Mouse (Mus musculus) forebrain, embryonic 11.5 days (tissue): ENCODE measurements around the gene Irf7. TPM values are rescaled to one million over a fixed set of nuclear protein-coding genes. Genes with fewer than 3 reads are reported as not detected.

Source experiments
- ATAC-seq: fragments of 200-750 bp; cut with Nextera tagmentation; replicated peaks from 2 replicates; pipeline ENCODE4 v1.8.0; 2017; ENCODE audit warnings: moderate TSS enrichment; ENCODE audit not compliant: low FRiP score
- DNase-seq: peaks from one replicate; pipeline ENCODE4 v3.0.0-alpha.2; 2017; ENCODE audit warnings: low spot score
- H3K27ac ChIP-seq: fragments of 300-500 bp; sonication (generic); 2 replicates; pipeline ENCODE4 v1.5.1; 2014; ENCODE audit warnings: low read depth, low read length
- H3K27me3 ChIP-seq: fragments of 300-500 bp; sonication (generic); 2 replicates; pipeline ENCODE4 v1.6.1; 2014; ENCODE audit warnings: mild to moderate bottlenecking, low read length, mixed read lengths; ENCODE audit not compliant: control insufficient read depth, insufficient read depth
- H3K36me3 ChIP-seq: fragments of 300-500 bp; sonication (generic); 2 replicates; pipeline ENCODE4 v1.6.1; 2014; ENCODE audit warnings: mild to moderate bottlenecking, low read length, moderate library complexity, mixed read lengths; ENCODE audit not compliant: control insufficient read depth, insufficient read depth
- H3K4me1 ChIP-seq: fragments of 300-500 bp; sonication (generic); replicated peaks from 2 replicates; pipeline ENCODE4 v1.6.1; 2014; ENCODE audit warnings: low read length, mixed read lengths; ENCODE audit not compliant: control insufficient read depth, insufficient read depth
- H3K4me2 ChIP-seq: fragments of 300-500 bp; sonication (generic); 2 replicates; pipeline ENCODE4 v1.6.1; 2014; ENCODE audit warnings: low read depth, mild to moderate bottlenecking, low read length, moderate library complexity, mixed read lengths; ENCODE audit not compliant: severe bottlenecking
- H3K4me3 ChIP-seq: fragments of 300-500 bp; sonication (generic); 2 replicates; pipeline ENCODE4 v1.5.1; 2014; ENCODE audit warnings: low read depth, low read length
- H3K9ac ChIP-seq: fragments of 300-500 bp; sonication (generic); 2 replicates; pipeline ENCODE4 v1.6.1; 2014; ENCODE audit warnings: low read length
- H3K9me3 ChIP-seq: fragments of 300-500 bp; sonication (generic); 2 replicates; pipeline ENCODE4 v1.6.1; 2016; ENCODE audit warnings: low read length, mixed read lengths; ENCODE audit not compliant: control insufficient read depth
- WGBS: fragments of 180-500 bp; shearing (Covaris S2); extraction: QIAGEN DNeasy Blood & Tissue Kit; methylation state at CpG from one replicate; pipeline ENCODE4 v1.1.7; 2014; 5-methylcytosine and 5-hydroxymethylcytosine counted together
- polyA plus RNA-seq: library from polyadenylated mRNA; unstranded; fragments of >200 nt; fragmentation: Nextera tagmentation; extraction: Ambion mirVana; gene quantifications from 2 replicates; pipeline ENCODE4 v1.2.1, GENCODE M21; 2014

The Irf7 gene
- polyA plus RNA-seq, 1 experiment from 2014 or later, result 0.57 TPM

GRCm38 (mm10) chr7:141220377-141220776 lies 45.9 kb downstream of the Irf7 start:
- Histone ChIP-seq H3K27me3 (no peaks in the 10 kb centered on the region), H3K4me3 (no peak overlapping the region), H3K4me1 (peaks cover 21% of the 10 kb centered on the region), H3K9ac (no peak overlapping the region), H3K9me3 (no peaks in the 10 kb centered on the region), H3K27ac (no peak overlapping the region), H3K4me2 (peak overlapping the region; percentile 89; the same call in 1 of the 2 replicates), H3K36me3 (no peaks in the 10 kb centered on the region)
- ATAC-seq (no peak), DNase-seq (no peak)
- 72% methylated on average over 1 of the region's 1 CpGs for WGBS

GRCm38 (mm10) chr7:141219558-141220099 lies 46.7 kb downstream of the Irf7 start:
- ATAC-seq, result no peak
- no peaks in the 10 kb centered on the region for H3K27me3 ChIP-seq
- no peaks in the 10 kb centered on the region for H3K36me3 ChIP-seq
- no peak overlapping the region for H3K4me2 ChIP-seq
- WGBS, result 96% methylated on average over 1 of the region's 1 CpGs
- H3K9ac ChIP-seq, result no peak overlapping the region
- no peak for DNase-seq
- no peak overlapping the region for H3K4me3 ChIP-seq
- H3K4me1 ChIP-seq, result peaks cover 25% of the 10 kb centered on the region
- H3K9me3 ChIP-seq, result no peaks in the 10 kb centered on the region
- no peak overlapping the region for H3K27ac ChIP-seq

- no peaks in the 10 kb centered on the region for H3K9me3 ChIP-seq
Observed at GRCm38 (mm10) chr7:141218557-141219133, 47.6 kb downstream of the Irf7 start.

GRCm38 (mm10) chr7:141218141-141218540 lies 48.1 kb downstream of the Irf7 start:
- H3K9me3 ChIP-seq, result no peaks in the 10 kb centered on the region
- no peak for DNase-seq
- no peak overlapping the region for H3K4me2 ChIP-seq
- H3K9ac ChIP-seq, result no peak overlapping the region
- ATAC-seq, result no peak
- H3K36me3 ChIP-seq, result no peaks in the 10 kb centered on the region
- no peak overlapping the region for H3K4me3 ChIP-seq
- 76% methylated on average over 3 of the region's 3 CpGs for WGBS
- H3K4me1 ChIP-seq, result peaks cover 29% of the 10 kb centered on the region
- no peak overlapping the region for H3K27ac ChIP-seq
- no peaks in the 10 kb centered on the region for H3K27me3 ChIP-seq

More at GRCm38 (mm10) chr7:141218557-141219133, 47.6 kb downstream of the Irf7 start:
- Histone ChIP-seq H3K27ac (no peak overlapping the region), H3K36me3 (no peaks in the 10 kb centered on the region), H3K27me3 (no peaks in the 10 kb centered on the region), H3K4me1 (peaks cover 29% of the 10 kb centered on the region), H3K9ac (no peak overlapping the region), H3K4me3 (no peak overlapping the region), H3K4me2 (no peak overlapping the region)
- WGBS, result 87% methylated on average over 5 of the region's 5 CpGs
- ATAC-seq (no peak), DNase-seq (no peak)

GRCm38 (mm10) chr7:141217343-141218013 lies 48.8 kb downstream of the Irf7 start:
- Histone ChIP-seq H3K4me3 (no peak overlapping the region), H3K9ac (no peak overlapping the region), H3K9me3 (no peaks in the 10 kb centered on the region), H3K4me1 (peaks cover 25% of the 10 kb centered on the region), H3K36me3 (no peaks in the 10 kb centered on the region), H3K27ac (no peak overlapping the region), H3K4me2 (no peak overlapping the region), H3K27me3 (no peaks in the 10 kb centered on the region)
- ATAC-seq, result no peak
- DNase-seq, result no peak
- WGBS, result 91% methylated on average over 17 of the region's 17 CpGs

GRCm38 (mm10) chr7:141216894-141217293 lies 49.4 kb downstream of the Irf7 start:
- H3K27ac ChIP-seq, result no peak overlapping the region
- peak overlapping the region; percentile 63 for H3K4me3 ChIP-seq
- peaks cover 20% of the 10 kb centered on the region for H3K4me1 ChIP-seq
- H3K9ac ChIP-seq, result no peak overlapping the region
- H3K27me3 ChIP-seq, result no peaks in the 10 kb centered on the region
- ATAC-seq (no peak), DNase-seq (peak; percentile 51)
- H3K4me2 ChIP-seq, result peak overlapping the region; percentile 73; the same call in 1 of the 2 replicates
- H3K9me3 ChIP-seq, result no peaks in the 10 kb centered on the region
- WGBS, result 88% methylated on average over 11 of the region's 11 CpGs
- no peaks in the 10 kb centered on the region for H3K36me3 ChIP-seq

- H3K36me3 ChIP-seq, result no peaks in the 10 kb centered on the region
- peak; percentile 84 for DNase-seq
- peak overlapping the region; percentile 70 for H3K27ac ChIP-seq
- WGBS, result under 1% methylated on average over 42 of the region's 42 CpGs
- peak; percentile 68 for ATAC-seq
- peak overlapping the region; percentile 72 for H3K9ac ChIP-seq
- no peaks in the 10 kb centered on the region for H3K9me3 ChIP-seq
- H3K4me1 ChIP-seq, result peaks cover 18% of the 10 kb centered on the region
- peak overlapping the region; percentile 63 for H3K4me3 ChIP-seq
- H3K27me3 ChIP-seq, result no peaks in the 10 kb centered on the region
- peak overlapping the region; percentile 73 for H3K4me2 ChIP-seq
Observed at GRCm38 (mm10) chr7:141215880-141216733, 50.2 kb downstream of the Irf7 start.

- peak within 1 kb of the TSS; percentile 96 for H3K27ac ChIP-seq
- no peaks in the 10 kb centered on the region for H3K9me3 ChIP-seq
- peaks cover 17% of the 10 kb centered on the region for H3K4me1 ChIP-seq
- peak within 1 kb of the TSS; percentile 73 for H3K4me2 ChIP-seq
- DNase-seq, result peak; percentile 98
- no peaks in the 10 kb centered on the region for H3K36me3 ChIP-seq
- peak; percentile 96 for ATAC-seq
- peak within 1 kb of the TSS; percentile 78 for H3K9ac ChIP-seq
- H3K27me3 ChIP-seq, result no peaks in the 10 kb centered on the region
- H3K4me3 ChIP-seq, result peak within 1 kb of the TSS; percentile 63
- WGBS, result under 1% methylated on average over 41 of the region's 41 CpGs
Observed at GRCm38 (mm10) chr7:141215101-141215879, 51.0 kb downstream of the Irf7 start, which contains the start of gene Rassf7. Gene Rassf7, plus strand, starts transcription at chr7:141215860.
